Mouse (Mus musculus): ENCODE data around the gene Rsad2. TPM values are rescaled to one million over a fixed set of nuclear protein-coding genes. Genes with fewer than 3 reads are reported as not detected.

The Rsad2 gene
- total RNA-seq, 2 experiments from 2014 or later = 1.2 to 3.4 TPM

DNA sequence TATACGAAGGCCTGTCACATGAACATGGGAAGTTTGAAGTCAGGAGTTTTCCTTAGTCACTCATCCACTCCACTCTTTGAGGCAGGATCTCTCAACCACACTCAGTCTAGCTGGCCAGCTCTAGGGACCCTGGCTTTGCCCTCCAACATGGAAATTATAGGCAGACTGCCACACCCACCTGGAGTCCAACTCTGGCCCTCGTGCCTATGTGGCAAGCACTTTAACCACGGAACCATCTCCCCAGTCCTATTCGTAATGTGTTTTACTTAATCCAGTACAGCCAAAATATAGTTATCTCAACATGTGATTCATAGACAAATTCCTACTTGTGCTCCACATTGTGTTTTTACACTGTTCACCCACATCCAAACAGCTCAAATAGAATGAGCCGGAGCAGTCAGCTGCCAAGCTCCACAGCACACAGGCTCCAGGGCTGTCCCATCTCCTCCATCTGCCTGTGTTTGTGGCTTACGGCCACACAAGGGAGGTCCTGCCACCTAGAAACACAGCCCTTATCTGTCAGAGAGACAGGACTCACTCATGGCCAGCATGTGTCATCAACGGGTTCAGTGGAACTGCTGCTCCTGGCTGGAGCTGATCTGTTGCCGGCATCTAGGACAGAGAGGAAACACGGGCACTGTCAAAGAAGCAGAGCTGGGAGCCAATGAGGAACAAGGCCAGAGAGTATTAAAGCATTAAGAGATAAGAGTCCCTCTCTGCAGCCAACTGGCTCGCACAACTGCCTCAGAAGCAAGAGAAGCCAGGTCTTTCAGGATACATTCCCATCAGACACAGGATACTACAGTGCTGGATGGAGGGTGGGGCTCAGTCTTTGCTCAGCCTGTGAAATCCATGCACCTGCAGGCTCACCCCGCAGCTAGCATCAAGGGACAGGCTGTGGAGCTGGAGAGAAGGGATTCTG lies 51.2 kb downstream of the Rsad2 start:
- ATAC-seq (replicated peaks; ENCODE audit: low FRiP score, low TSS enrichment, poor library complexity, severe bottlenecking) = peak; percentile 89

DNA sequence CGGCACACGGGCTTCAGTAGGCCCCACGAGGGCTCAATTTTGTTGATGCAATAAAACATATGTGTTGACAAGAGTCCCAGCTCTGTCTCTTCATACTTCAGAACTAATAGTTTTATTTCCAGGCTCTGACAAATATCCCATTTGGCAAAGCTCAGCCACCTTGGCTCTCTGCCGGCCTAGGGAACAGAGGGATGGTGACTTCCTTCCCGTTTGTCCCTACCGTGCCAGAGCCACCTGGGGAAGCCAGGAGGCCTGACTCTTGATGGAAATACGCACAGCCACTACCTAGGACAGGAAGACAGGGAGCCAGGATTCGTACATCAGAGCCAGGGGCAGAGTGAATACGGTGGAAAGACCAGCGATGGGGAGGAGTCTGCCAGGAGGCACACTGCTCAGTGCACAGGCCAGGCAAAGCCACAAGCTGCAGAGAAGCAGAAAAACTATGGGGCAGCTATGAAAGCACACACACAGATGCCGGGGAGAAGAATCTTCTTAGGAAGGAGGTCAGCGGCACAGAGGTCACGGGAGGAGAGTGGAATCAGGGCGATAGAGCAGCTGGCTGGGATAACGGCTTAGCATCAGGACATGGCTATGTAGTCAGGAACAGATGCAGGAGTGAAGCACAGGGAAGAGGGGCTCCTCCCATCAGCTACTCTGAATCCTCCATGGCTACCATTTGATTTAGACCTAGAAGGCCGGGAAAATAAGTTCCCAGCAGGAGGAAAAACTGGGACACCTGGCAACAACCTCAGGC lies 52.7 kb downstream of the Rsad2 start:
- ATAC-seq (replicated peaks; ENCODE audit: low FRiP score, low TSS enrichment, poor library complexity, severe bottlenecking) = no peak

DNA sequence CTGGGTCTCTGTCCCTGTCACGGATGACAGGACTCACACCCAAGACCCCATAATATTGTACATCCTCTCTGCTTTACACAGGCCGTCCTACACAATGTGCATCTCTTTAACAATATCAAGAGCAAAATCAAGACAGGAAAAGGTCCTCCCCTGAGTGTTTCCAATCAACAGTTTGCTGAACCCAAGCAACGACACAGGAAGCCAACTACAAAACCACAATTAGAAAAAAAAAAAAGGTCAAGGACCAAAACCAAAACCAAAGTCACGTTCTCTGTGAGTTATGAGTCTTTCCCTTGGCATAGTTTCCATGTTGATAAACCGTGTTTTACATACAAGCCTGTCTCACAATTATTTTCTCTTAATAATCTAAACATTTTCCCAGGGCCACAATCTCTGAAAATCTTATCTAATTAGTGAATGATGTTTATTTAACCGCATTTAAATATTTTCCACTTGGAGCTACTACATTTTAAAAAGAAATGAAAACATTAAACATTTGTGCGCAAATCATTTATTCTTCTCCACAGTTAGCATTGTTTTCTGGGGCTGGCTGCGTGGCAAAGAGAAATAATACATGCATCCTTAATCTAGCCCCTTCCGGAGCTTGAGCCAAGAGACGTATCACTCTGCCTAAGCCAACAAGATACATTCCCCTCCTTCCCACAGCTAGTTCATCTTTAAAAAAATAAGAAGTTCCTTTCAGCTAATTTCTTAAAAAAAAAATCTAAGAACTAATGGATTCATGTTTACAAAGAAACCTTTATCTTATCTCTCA lies 54.4 kb downstream of the Rsad2 start:
- ATAC-seq (replicated peaks; ENCODE audit: low FRiP score, low TSS enrichment, poor library complexity, severe bottlenecking) = no peak

DNA sequence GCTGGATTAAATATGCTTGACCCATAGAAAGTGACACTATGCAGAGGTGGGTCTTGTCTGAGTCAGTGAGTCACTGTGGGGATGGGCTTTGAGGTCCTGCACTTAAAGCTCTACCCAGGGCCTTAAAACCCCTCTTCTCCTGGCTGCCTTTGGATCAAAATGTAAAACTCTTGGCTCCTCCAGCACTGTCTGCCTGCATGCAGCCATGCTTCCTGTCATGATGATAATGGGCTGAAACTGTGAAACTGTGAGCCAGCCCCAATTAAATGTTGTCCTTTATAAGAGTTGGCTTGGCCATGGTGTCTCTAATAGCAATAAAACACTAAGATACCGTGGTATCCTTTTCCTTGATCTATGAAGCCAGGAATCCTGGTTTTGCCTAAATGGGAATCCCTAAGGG lies 55.0 kb downstream of the Rsad2 start:
- ATAC-seq (replicated peaks; ENCODE audit: low FRiP score, low TSS enrichment, poor library complexity, severe bottlenecking) = no peak

DNA sequence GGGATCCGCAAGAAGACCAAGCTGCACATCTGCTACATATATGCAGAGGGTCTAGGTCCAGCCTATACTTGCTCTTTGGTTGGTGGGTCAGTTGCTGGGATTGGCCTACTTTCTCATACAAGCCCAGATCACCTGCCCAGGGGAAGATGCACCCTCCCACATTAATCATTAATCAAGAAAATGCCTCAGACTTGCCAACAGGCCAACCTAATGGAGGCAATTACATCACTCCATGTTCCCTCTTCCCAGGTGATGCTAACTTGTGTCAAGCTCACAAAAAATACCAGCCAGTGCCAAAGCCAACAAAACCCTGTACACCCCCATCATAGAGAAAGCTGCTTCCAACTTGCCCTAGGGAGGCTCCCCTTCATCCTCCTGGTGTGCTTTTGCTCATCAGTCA lies 55.5 kb downstream of the Rsad2 start:
- no peak for ATAC-seq (replicated peaks; ENCODE audit: low FRiP score, low TSS enrichment, poor library complexity, severe bottlenecking)

DNA sequence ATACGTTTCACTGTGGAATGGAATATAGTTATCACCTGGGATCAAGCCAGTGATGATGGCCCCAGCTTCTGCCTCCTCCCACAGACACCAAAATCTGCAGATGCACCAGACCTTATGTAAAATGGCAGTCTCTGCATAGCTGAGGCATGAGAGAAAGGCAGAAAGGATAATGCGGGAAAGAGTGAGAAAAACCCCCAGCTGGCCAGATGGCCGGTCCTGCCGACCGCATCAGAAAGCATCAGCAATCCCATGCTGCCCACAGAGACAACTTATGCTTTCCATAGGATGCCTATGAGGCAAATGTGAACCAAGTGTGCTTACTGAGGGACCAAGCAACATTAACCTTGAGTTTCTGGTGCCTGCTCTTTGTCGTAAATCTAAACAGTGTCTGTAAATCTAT lies 56.9 kb downstream of the Rsad2 start:
- ATAC-seq (replicated peaks; ENCODE audit: low FRiP score, low TSS enrichment, poor library complexity, severe bottlenecking) = no peak

DNA sequence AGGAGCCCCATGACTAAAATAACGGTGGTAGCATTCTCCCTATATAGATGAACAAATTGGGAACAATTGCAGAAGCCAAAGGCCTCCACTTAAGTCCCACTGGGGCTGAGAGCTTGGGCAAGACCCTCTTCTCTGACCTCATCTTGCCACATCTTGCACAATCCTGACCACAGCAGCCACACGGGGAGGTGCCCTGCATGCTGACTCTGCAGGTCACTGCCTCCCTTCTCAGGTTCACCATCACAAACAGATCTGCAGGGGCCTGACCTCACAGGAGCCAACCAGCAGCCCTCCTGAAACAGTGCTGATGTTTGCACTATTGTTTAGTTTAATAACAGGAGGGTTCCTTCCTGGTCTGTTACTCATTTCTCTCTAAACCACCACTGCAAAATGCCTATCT lies 57.7 kb downstream of the Rsad2 start:
- no peak for ATAC-seq (replicated peaks; ENCODE audit: low FRiP score, low TSS enrichment, poor library complexity, severe bottlenecking)

DNA sequence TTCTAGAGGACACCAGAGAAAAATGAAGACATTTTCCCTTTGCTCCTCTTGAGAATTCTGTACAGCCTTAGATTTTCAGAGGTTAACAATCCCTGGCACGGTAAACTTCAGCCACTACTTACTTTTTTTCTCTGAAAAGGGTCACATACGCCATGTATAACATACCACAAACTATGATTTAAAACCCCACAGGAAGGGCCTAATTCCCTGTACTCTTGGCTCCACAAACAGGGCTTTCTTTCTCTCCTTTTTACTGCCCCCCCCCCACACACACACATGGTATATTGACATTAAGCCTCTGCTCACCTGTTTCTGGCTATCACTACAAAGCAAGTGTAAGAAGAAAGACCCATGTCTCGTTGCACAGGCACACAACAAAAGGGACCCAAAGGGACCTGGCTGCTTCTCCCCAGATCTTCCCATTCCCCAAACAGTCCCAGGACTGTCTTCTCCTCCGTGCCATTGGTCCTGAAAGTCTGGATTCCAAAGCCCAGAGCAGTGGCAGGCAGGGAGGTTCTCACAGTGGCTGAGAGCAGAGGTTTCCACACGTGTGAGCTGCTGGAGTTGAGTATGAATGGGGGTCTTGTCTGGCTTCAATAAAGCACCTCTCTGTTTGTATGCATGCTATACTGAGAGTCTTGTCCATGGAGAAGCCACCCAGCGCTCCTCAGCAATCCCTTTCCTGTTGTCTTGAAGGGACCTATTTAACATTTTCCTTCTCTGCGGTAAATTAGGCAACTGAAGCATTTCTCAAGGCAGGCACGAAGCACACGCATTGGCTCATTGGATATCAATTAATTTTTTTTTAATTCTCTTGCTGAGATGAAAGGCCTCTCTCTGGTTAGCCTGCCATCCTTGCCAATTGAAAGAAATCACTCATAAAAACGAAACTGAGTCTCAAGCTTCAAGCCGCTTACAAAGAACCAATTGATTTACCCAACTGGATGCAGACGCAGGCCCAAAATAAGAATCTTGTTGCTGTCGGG lies 61.5 kb downstream of the Rsad2 start:
- no peak for ATAC-seq (replicated peaks; ENCODE audit: low FRiP score, low TSS enrichment, poor library complexity, severe bottlenecking)

DNA sequence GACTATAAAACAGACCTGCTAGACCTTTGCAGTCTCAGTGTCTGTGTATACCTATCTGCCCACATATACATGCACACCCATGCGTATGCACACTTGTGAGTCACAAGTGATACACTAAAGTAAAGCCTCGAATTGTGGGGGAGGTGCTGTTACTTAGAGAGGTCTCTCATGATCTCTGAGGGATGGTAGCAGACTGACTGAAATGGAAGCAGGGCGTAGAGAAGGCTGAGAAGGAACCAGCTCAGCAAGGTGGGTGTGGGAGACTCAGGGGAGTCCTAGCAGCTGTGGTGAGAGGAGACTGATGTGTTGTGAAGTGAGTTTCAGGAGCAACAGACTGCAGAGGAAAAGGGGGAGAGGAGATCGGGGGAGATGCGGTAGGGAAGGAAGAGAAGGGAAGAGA lies 63.0 kb downstream of the Rsad2 start:
- no peak for ATAC-seq (replicated peaks; ENCODE audit: low FRiP score, low TSS enrichment, poor library complexity, severe bottlenecking)

Other genes starting within 250 kb of the Rsad2 start
- 12.5 and 13.4 TPM in 2 replicates for gene Rnf144a, start 41.2 kb downstream of the Rsad2 start, total RNA-seq (2014; fragmentation: Nextera tagmentation)
- gene Rnf144a, start 41.2 kb downstream of the Rsad2 start, total RNA-seq (2017) = 9.9 and 18.6 TPM in 2 replicates
- gene Cmpk2, start 12.8 kb upstream of the Rsad2 start, total RNA-seq (2014; fragmentation: Nextera tagmentation) = 27.8 and 37.9 TPM in 2 replicates
- gene Cmpk2, start 12.8 kb upstream of the Rsad2 start, total RNA-seq (2017) = 22.0 and 22.7 TPM in 2 replicates